ENCODE assay signal across 19 mouse cellular contexts in genomic region chr17:7676776-7677175, GRCm38 (mm10).
A peak's percentile ranks its signal among the peaks of the same experiment; 100 is the strongest.
DNase-seq lines count a peak whose midpoint lies in the region; TF ChIP-seq lines count a peak whose summit lies in the region.
"Had no signal": no experiment of that assay in that cellular context is flagged by ENCODE, and none has a peak within 500 bp of the region (broad histone marks: within the 10 kb centered on the region; RNA-seq: fewer than 3 reads in every experiment).

No protein-coding gene starts in this region.

- 77% methylated on average over 2 of the region's 2 CpGs for WGBS in heart, embryonic 10.5 days

- H3K4me1 ChIP-seq in heart, embryonic 10.5 days: no peaks in the 10 kb centered on the region

- no peak for DNase-seq in gastrocnemius, adult 2 months
- no peak for DNase-seq in gastrocnemius, adult 8-10 months (ENCODE audit: low spot score in 2 of 2)
- peak; percentile 78 for DNase-seq in heart, adult 11 months
- DNase-seq in heart, postnatal 4 days: no peak
- DNase-seq in heart, embryonic 10.5 days (ENCODE audit: low spot score): peak; percentile 70
- no peak for DNase-seq in heart, adult 18-20 months
- DNase-seq: adrenal gland, adult 2 months; adrenal gland, adult 8-10 months; adrenal gland, postnatal 10 days; adrenal gland, postnatal 14 days; adrenal gland, postnatal 25 days; adrenal gland, postnatal 36 days; B cell, adult 2 months; cerebellum, adult 11 months; cerebellum, adult 11-12 months; cerebellum, adult 18-20 months had no signal

- no peaks in the 10 kb centered on the region for H3K36me3 ChIP-seq in heart, embryonic 10.5 days
- H3K36me3 ChIP-seq: G1E had no signal

- H3K27me3 ChIP-seq in heart, embryonic 10.5 days (ENCODE audit: insufficient read depth, poor library complexity, severe bottlenecking): 0 out of 2 replicates have a peak, but pooled peaks cover 2% of the 10 kb centered on the region
- H3K27me3 ChIP-seq: CH12.LX, Patski had no signal

- H3K9me3 ChIP-seq in heart, embryonic 10.5 days: no peaks in the 10 kb centered on the region

- no peak for TF ChIP-seq CTCF in gastrocnemius, adult 2 months (IDR thresholded peaks at IDR 0.05)

- no peak overlapping the region for H3K4me3 ChIP-seq in gastrocnemius, adult 2 months
- H3K4me3 ChIP-seq in heart, embryonic 10.5 days: no peak overlapping the region

- H3K27ac ChIP-seq in gastrocnemius, adult 2 months: peak overlapping the region; percentile 48
- H3K27ac ChIP-seq in heart, embryonic 10.5 days: no peak overlapping the region

- intact Hi-C loops in gastrocnemius, adult 2 months (cut with DNase I): no loop called here

Comparison
In these comparisons a context has a peak if more than half of its experiments do, and no peak if none do; other contexts are left out.
1. DNase-seq: peak in heart, adult 11 months (single experiment) and heart, embryonic 10.5 days (single experiment); none in gastrocnemius, adult 2 months (single experiment), gastrocnemius, adult 8-10 months (0 of 2), heart, postnatal 4 days (single experiment) and heart, adult 18-20 months (0 of 2).